Mouse (Mus musculus): ENCODE measurements around the gene Rpap2.
A peak's percentile ranks its signal among the peaks of the same experiment; 100 is the strongest.

The Rpap2 gene

GRCm38 (mm10) chr5:107687161-107687560 is 90.0 kb downstream of the Rpap2 start:
- DNase-seq (ENCODE audit: low read depth, low spot score) = no peak

- DNase-seq (ENCODE audit: low read depth, low spot score) = peak; percentile 86
These were observed 90.7 kb downstream of the Rpap2 start for GRCm38 (mm10) chr5:107687592-107688498.

- no peak for DNase-seq (ENCODE audit: low read depth, low spot score)
These were observed 91.3 kb downstream of the Rpap2 start for GRCm38 (mm10) chr5:107688499-107688866.

- no peak for DNase-seq (ENCODE audit: low read depth, low spot score)
These were observed 97.8 kb downstream of the Rpap2 start for GRCm38 (mm10) chr5:107695019-107695418.

- no peak for DNase-seq (ENCODE audit: low read depth, low spot score)
These were observed 101.7 kb downstream of the Rpap2 start for GRCm38 (mm10) chr5:107698888-107699287.

GRCm38 (mm10) chr5:107700873-107701272 is 103.7 kb downstream of the Rpap2 start:
- DNase-seq (ENCODE audit: low read depth, low spot score) = no peak

- no peak for DNase-seq (ENCODE audit: low read depth, low spot score)
These were observed 104.5 kb downstream of the Rpap2 start for GRCm38 (mm10) chr5:107701658-107702057.

- no peak for DNase-seq (ENCODE audit: low read depth, low spot score)
These were observed 106.1 kb downstream of the Rpap2 start for GRCm38 (mm10) chr5:107703207-107703763.

GRCm38 (mm10) chr5:107705756-107706155 is 108.6 kb downstream of the Rpap2 start:
- no peak for DNase-seq (ENCODE audit: low read depth, low spot score)

- no peak for DNase-seq (ENCODE audit: low read depth, low spot score)
These were observed 109.1 kb downstream of the Rpap2 start for GRCm38 (mm10) chr5:107706262-107706661.

- DNase-seq (ENCODE audit: low read depth, low spot score) = no peak
These were observed 111.1 kb downstream of the Rpap2 start for GRCm38 (mm10) chr5:107708124-107708797.
